Mouse (Mus musculus) CH12.LX (cell line): ENCODE measurements around the gene Ugt2b34. TPM values are rescaled to one million over a fixed set of nuclear protein-coding genes. Genes with fewer than 3 reads are reported as not detected.

Source experiments
- DNase-seq: peaks from one replicate; pipeline ENCODE4 v3.0.0-alpha.2; 2013; ENCODE audit errors: extremely low read depth
- H3K27ac ChIP-seq: 2 replicates; pipeline ENCODE4 v1.5.1; 2012; ENCODE audit warnings: low read depth, mild to moderate bottlenecking, control low read depth, moderate library complexity; ENCODE audit not compliant: insufficient read depth
- H3K27me3 ChIP-seq: replicated peaks from 2 replicates; pipeline ENCODE3; 2012; ENCODE audit warnings: inconsistent platforms
- H3K36me3 ChIP-seq, 2 experiments: replicated peaks in 1 of 2; 2 replicates each; pipeline versions ENCODE3 to v1.6.1; 2012; ENCODE audit warnings: inconsistent platforms in 1 of 2, low read length in 1 of 2, mild to moderate bottlenecking in 1 of 2, mixed read lengths in 1 of 2, moderate library complexity in 1 of 2; ENCODE audit not compliant: control insufficient read depth in 1 of 2, insufficient read depth in 1 of 2
- H3K4me1 ChIP-seq, 2 experiments: 2 replicates each; pipeline ENCODE4 v1.6.1; 2012; ENCODE audit warnings: inconsistent platforms in 1 of 2, moderate library complexity in 1 of 2; ENCODE audit not compliant: insufficient read depth in 2 of 2, control insufficient read depth in 1 of 2
- H3K4me2 ChIP-seq: 2 replicates; pipeline ENCODE4 v1.6.1; 2012; ENCODE audit warnings: low read depth, mild to moderate bottlenecking, control low read depth; ENCODE audit not compliant: poor library complexity, insufficient read depth, severe bottlenecking
- H3K4me3 ChIP-seq, 3 experiments: fragments of 150-350 bp in 1 of 3; sonication (generic) in 1 of 3; replicated peaks in 1 of 3; 2 replicates each; pipeline versions ENCODE3 to v1.5.1; 2011 to 2012; ENCODE audit warnings: low read depth in 2 of 3, low read length in 2 of 3, mild to moderate bottlenecking in 2 of 3, moderate library complexity in 2 of 3, control low read depth in 1 of 3, improper control_type of control experiment in 1 of 3, inconsistent platforms in 1 of 3, mixed read lengths in 1 of 3; ENCODE audit not compliant: poor library complexity in 1 of 3
- H3K79me2 ChIP-seq: replicated peaks from 2 replicates; pipeline ENCODE4 v1.6.1; 2012; ENCODE audit warnings: mild to moderate bottlenecking, moderate library complexity; ENCODE audit not compliant: control insufficient read depth, poor library complexity, insufficient read depth, severe bottlenecking; ENCODE audit errors: extremely low read depth
- H3K9ac ChIP-seq: 2 replicates; pipeline ENCODE4 v1.6.1; 2012; ENCODE audit warnings: low read depth, mild to moderate bottlenecking, control low read depth, moderate library complexity; ENCODE audit not compliant: insufficient read depth
- H3K9me3 ChIP-seq: replicated peaks from 2 replicates; pipeline ENCODE3; 2012; ENCODE audit warnings: low read length, inconsistent platforms, mixed read lengths
- CTCF ChIP-seq, 2 experiments: IDR thresholded peaks in 1 of 2; conservative IDR thresholded peaks in 1 of 2; 2 replicates each; pipeline ENCODE4 v1.5.1; 2011 to 2012; ENCODE audit warnings: low read depth in 2 of 2, low read length in 2 of 2, improper control_type of control experiment in 1 of 2, inconsistent platforms in 1 of 2, mild to moderate bottlenecking in 1 of 2, moderate library complexity in 1 of 2
- GABPA ChIP-seq: IDR thresholded peaks from 2 replicates; pipeline ENCODE4 v1.6.1; 2012; ENCODE audit warnings: low read depth, low read length, improper control_type of control experiment, inconsistent platforms; ENCODE audit not compliant: insufficient replicate concordance
- MAFK ChIP-seq: IDR thresholded peaks from 2 replicates; pipeline ENCODE4 v1.6.1; 2011; ENCODE audit warnings: low read length, improper control_type of control experiment; ENCODE audit not compliant: insufficient replicate concordance
- POLR2AphosphoS2 ChIP-seq: IDR thresholded peaks from 2 replicates; pipeline ENCODE4 v1.6.1; 2011; ENCODE audit warnings: low read depth, low read length, improper control_type of control experiment
- RAD21 ChIP-seq: IDR thresholded peaks from 2 replicates; pipeline ENCODE4 v1.6.1; 2011; ENCODE audit warnings: low read depth, mild to moderate bottlenecking, low read length, improper control_type of control experiment, moderate library complexity
- SMC3 ChIP-seq: IDR thresholded peaks from 2 replicates; pipeline ENCODE4 v1.6.1; 2011; ENCODE audit warnings: low read depth, low read length, improper control_type of control experiment
- USF1 ChIP-seq: IDR thresholded peaks from 2 replicates; pipeline ENCODE4 v1.6.1; 2014; ENCODE audit warnings: low read depth, mild to moderate bottlenecking, inconsistent platforms, low read length, improper control_type of control experiment
- dilution Hi-C: fragments of 300-500 bp; cut with MboI; formaldehyde crosslinking; loops from 2 replicates; pipeline ENCODE4 v1.14.3; 2020; ENCODE audit warnings: low sequenced_read_pairs; ENCODE audit not compliant: extremely low pct_unique_long_range_greater_than_20kb, extremely low pct_ligation_motif_present
- in situ Hi-C: fragments of 300-500 bp; cut with MboI; formaldehyde crosslinking; loops from 3 replicates; pipeline ENCODE4 v1.14.3; 2019; ENCODE audit warnings: low sequenced_read_pairs, low pct_ligation_motif_present, low pct_unique_long_range_greater_than_20kb, mixed read lengths
- polyA plus RNA-seq: library from polyadenylated mRNA; unstranded; fragments of >175 nt; gene quantifications from 2 replicates; pipeline ENCODE4 v1.2.1, GENCODE M21; 2012; ENCODE audit warnings: low read depth; ENCODE audit not compliant: insufficient read length
- total RNA-seq, 2 experiments: library from RNA; depleted of rRNA; stranded (reverse); fragments of 300-350 nt in 1 of 2; fragments of >200 nt in 1 of 2; gene quantifications; 2 replicates each; pipeline ENCODE4 v1.2.3; 2012 to 2014

Ugt2b34 gene
- total RNA-seq (2012; rRNA removed): not detected in 2 replicates
- total RNA-seq (2014; rRNA removed): not detected in 2 replicates
- not detected in 2 replicates for polyA plus RNA-seq

- H3K4me3 ChIP-seq: no peak within 1 kb of the TSS
- no peak within 1 kb of the TSS for H3K4me2 ChIP-seq
- no peak for TF ChIP-seq USF1
Measured at GRCm38 (mm10) chr5:86906758-86907157, at the start of gene Ugt2b34. Gene Ugt2b34, minus strand, starts transcription at chr5:86906937.

DNA sequence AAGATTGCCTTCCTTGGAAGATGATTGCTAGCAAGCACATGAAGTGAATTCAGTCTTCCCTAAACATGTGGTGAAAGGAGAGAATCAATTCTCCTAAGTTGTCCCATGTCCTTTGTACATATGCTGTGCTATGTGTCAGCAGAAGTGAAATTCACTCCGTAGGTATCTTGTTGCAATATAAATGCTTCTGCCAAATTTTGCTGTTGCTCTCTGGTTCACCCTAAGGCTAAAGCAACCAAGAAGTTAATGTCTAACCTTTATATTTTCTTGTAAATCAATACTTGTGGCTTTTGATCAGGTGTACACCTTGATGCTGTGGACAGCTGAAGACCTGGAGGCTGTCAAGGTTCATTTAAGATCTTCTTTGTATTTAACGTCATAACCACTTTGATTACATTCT is 35.4 kb upstream of the Ugt2b34 start:
- Histone ChIP-seq H3K4me1 (no peaks in the 10 kb centered on the region), H3K9me3 (no peaks in the 10 kb centered on the region), H3K36me3 (no peaks in the 10 kb centered on the region), H3K27me3 (no peaks in the 10 kb centered on the region), H3K27ac (no peak overlapping the region), H3K9ac (no peak overlapping the region), H3K4me3 (no peak overlapping the region), H3K79me2 (no peaks in the 10 kb centered on the region), H3K4me2 (no peak overlapping the region)
- no peak for TF ChIP-seq GABPA
- no peak for TF ChIP-seq MAFK
- no peak for TF ChIP-seq SMC3
- TF ChIP-seq CTCF (conservative IDR thresholded peaks at IDR 0.05 in 1 of 2, IDR thresholded peaks at IDR 0.05 in 1 of 2; ENCODE audit: low read depth in 2 of 2, low read length in 2 of 2): no peak
- TF ChIP-seq USF1: no peak
- dilution Hi-C loops (no loop called here), in situ Hi-C loops (no loop called here)
- no peak for DNase-seq

More at GRCm38 (mm10) chr5:86906758-86907157, at the start of gene Ugt2b34:
- DNase-seq: no peak
- in situ Hi-C loops: no loop called here
- no peaks in the 10 kb centered on the region for H3K4me1 ChIP-seq
- H3K36me3 ChIP-seq: no peaks in the 10 kb centered on the region
- H3K79me2 ChIP-seq: no peaks in the 10 kb centered on the region
- no peaks in the 10 kb centered on the region for H3K9me3 ChIP-seq
- H3K27ac ChIP-seq: no peak within 1 kb of the TSS
- dilution Hi-C loops: no loop called here
- no peak within 1 kb of the TSS for H3K9ac ChIP-seq
- H3K27me3 ChIP-seq: no peaks in the 10 kb centered on the region

DNA sequence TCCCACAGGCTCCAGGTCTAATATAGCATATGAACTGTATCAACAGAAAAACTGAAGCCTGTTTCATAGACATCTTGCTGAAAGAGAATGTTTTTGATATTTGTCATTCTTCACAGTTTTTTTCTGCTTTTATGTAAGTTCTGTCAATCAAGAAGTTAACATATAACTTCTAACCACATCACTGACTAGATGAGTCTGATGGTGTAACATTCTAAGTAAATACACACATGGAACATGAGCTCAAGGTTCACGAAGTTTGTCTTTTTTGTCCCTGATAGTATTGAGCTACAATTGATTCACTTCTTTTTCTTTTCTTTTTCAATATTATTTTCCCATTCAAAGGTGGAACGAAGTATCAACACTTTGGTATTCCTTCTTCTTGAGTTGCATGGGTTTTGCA is 19.7 kb upstream of the Ugt2b34 start, which contains the start of gene Ugt2b1:
Gene Ugt2b1, minus strand, starts transcription at position 105 of the 400 bp plus-strand sequence.
- dilution Hi-C loops: no loop called here
- in situ Hi-C loops: no loop called here

More for the DNA sequence above, 19.7 kb upstream of the Ugt2b34 start, which contains the start of gene Ugt2b1:
- Histone ChIP-seq H3K9ac (no peak within 1 kb of the TSS), H3K27me3 (no peaks in the 10 kb centered on the region), H3K4me1 (no peaks in the 10 kb centered on the region), H3K9me3 (no peaks in the 10 kb centered on the region), H3K36me3 (no peaks in the 10 kb centered on the region), H3K4me3 (no peak within 1 kb of the TSS), H3K4me2 (no peak within 1 kb of the TSS), H3K27ac (no peak within 1 kb of the TSS), H3K79me2 (no peaks in the 10 kb centered on the region)
- TF ChIP-seq RAD21 (no peak), POLR2AphosphoS2 (no peak)
- no peak for DNase-seq
